Comparison of ENCODE assay signal across 8 mouse cellular contexts in genomic region chr11:73024236-73024904, GRCm38 (mm10). TPM values are rescaled to one million over a fixed set of nuclear protein-coding genes. Genes with fewer than 3 reads are reported as not detected.
DNase-seq lines count a peak whose midpoint lies in the region; ATAC-seq and TF ChIP-seq lines count a peak whose summit lies in the region.
"Had no signal": no experiment of that assay in that cellular context is flagged by ENCODE, and none has a peak within 500 bp of the region (broad histone marks: within the 10 kb centered on the region; RNA-seq: fewer than 3 reads in every experiment).

No protein-coding gene starts in this region.

- peak overlapping the region; percentile 17; the same call in 1 of the 2 replicates for H3K4me2 ChIP-seq in intestine, postnatal 0 days (replicated peaks; ENCODE audit: low read depth)
- H3K4me2 ChIP-seq in lung, embryonic 16.5 days (ENCODE audit: low read depth, low read length): peak overlapping the region; percentile 15; the same call in 1 of the 2 replicates
- no peak overlapping the region for H3K4me2 ChIP-seq in stomach, embryonic 16.5 days (ENCODE audit: low read depth, low read length)
- H3K4me2 ChIP-seq: embryonic facial prominence, embryonic 13.5 days had no signal

- TF ChIP-seq CTCF in intestine, postnatal 0 days (IDR thresholded peaks at IDR 0.05; ENCODE audit: low read depth): no peak

- peaks cover 18% of the 10 kb centered on the region for H3K4me1 ChIP-seq in intestine, postnatal 0 days (replicated peaks; ENCODE audit: control insufficient read depth, insufficient read depth, low read length)
- H3K4me1 ChIP-seq in lung, embryonic 16.5 days (replicated peaks; ENCODE audit: control insufficient read depth, insufficient read depth, low read length): peaks cover 26% of the 10 kb centered on the region
- peaks cover 30% of the 10 kb centered on the region for H3K4me1 ChIP-seq in stomach, embryonic 16.5 days (ENCODE audit: control insufficient read depth, insufficient read depth, low read length)

- peak; percentile 28 for DNase-seq in CD4-positive helper T cell, adult 2 months (ENCODE audit: low read depth, low spot score)
- peak; percentile 26 for DNase-seq in T-cell, adult 2 months (ENCODE audit: low spot score)
- no peak for DNase-seq in layer of hippocampus, postnatal 10 days (ENCODE audit: low spot score in 2 of 2)
- no peak for DNase-seq in cerebellum, adult 9-11 months

- no peak overlapping the region for H3K9ac ChIP-seq in intestine, postnatal 0 days (ENCODE audit: low read depth, low read length)
- H3K9ac ChIP-seq in lung, embryonic 16.5 days (ENCODE audit: low read length): peak overlapping the region; percentile 16; the same call in 1 of the 2 replicates
- peak overlapping the region; percentile 21; the same call in 1 of the 2 replicates for H3K9ac ChIP-seq in stomach, embryonic 16.5 days (ENCODE audit: low read length)
- H3K9ac ChIP-seq: embryonic facial prominence, embryonic 13.5 days had no signal

- peak overlapping the region; percentile 46 for H3K27ac ChIP-seq in intestine, postnatal 0 days (ENCODE audit: low read depth, low read length)
- peak overlapping the region; percentile 38; the same call in 1 of the 2 replicates for H3K27ac ChIP-seq in lung, embryonic 16.5 days (ENCODE audit: low read length)
- peak overlapping the region; percentile 56; the same call in 1 of the 2 replicates for H3K27ac ChIP-seq in stomach, embryonic 16.5 days (ENCODE audit: low read length)
- H3K27ac ChIP-seq: embryonic facial prominence, embryonic 13.5 days had no signal

- peaks cover 5% of the 10 kb centered on the region; the same call in 1 of the 2 replicates for H3K27me3 ChIP-seq in intestine, postnatal 0 days (replicated peaks; ENCODE audit: control insufficient read depth, insufficient read depth, low read length)
- peaks cover 17% of the 10 kb centered on the region for H3K27me3 ChIP-seq in lung, embryonic 16.5 days (ENCODE audit: control insufficient read depth, insufficient read depth, low read depth, low read length)
- peaks cover 5% of the 10 kb centered on the region; the same call in 1 of the 2 replicates for H3K27me3 ChIP-seq in stomach, embryonic 16.5 days (ENCODE audit: control insufficient read depth, insufficient read depth, low read length)

- ATAC-seq in intestine, postnatal 0 days: peak; percentile 42
- ATAC-seq in lung, embryonic 16.5 days (ENCODE audit: low read depth): peak; percentile 4; the same call in 1 of the 2 replicates
- ATAC-seq in stomach, embryonic 16.5 days (ENCODE audit: insufficient read depth, low FRiP score): peak; percentile 19

- no peaks in the 10 kb centered on the region for H3K9me3 ChIP-seq in intestine, postnatal 0 days (ENCODE audit: control insufficient read depth)
- H3K9me3 ChIP-seq in lung, embryonic 16.5 days (ENCODE audit: control insufficient read depth, low read length): no peaks in the 10 kb centered on the region
- H3K9me3 ChIP-seq in stomach, embryonic 16.5 days (replicated peaks; ENCODE audit: control insufficient read depth, low read length): no peaks in the 10 kb centered on the region
- H3K9me3 ChIP-seq: embryonic facial prominence, embryonic 13.5 days had no signal

- H3K36me3 ChIP-seq in intestine, postnatal 0 days (ENCODE audit: control insufficient read depth, insufficient read depth): no peaks in the 10 kb centered on the region; the same call in 1 of the 2 replicates
- no peaks in the 10 kb centered on the region for H3K36me3 ChIP-seq in lung, embryonic 16.5 days (ENCODE audit: control insufficient read depth, insufficient read depth, low read length)
- H3K36me3 ChIP-seq in stomach, embryonic 16.5 days (ENCODE audit: control insufficient read depth, insufficient read depth, low read length): no peaks in the 10 kb centered on the region

- 39% methylated on average over 7 of the region's 7 CpGs for WGBS in intestine, postnatal 0 days
- WGBS in lung, embryonic 16.5 days: 38% methylated on average over 7 of the region's 7 CpGs
- 53% methylated on average over 7 of the region's 7 CpGs for WGBS in stomach, embryonic 16.5 days

- no peak overlapping the region for H3K4me3 ChIP-seq in intestine, postnatal 0 days (ENCODE audit: low read depth, low read length)
- H3K4me3 ChIP-seq in lung, embryonic 16.5 days (ENCODE audit: low read length): no peak overlapping the region
- H3K4me3 ChIP-seq in stomach, embryonic 16.5 days (replicated peaks; ENCODE audit: low read length): no peak overlapping the region
- H3K4me3 ChIP-seq: embryonic facial prominence, embryonic 13.5 days had no signal

RNA-seq across cellular contexts. Expression of gene Camkk1, which starts 5.6 kb away (rescaled TPM):
- polyA plus RNA-seq in intestine, postnatal 0 days (2015; fragmentation: Nextera tagmentation; extraction: Ambion mirVana): 3.2 and 3.5 TPM in 2 replicates
- 7.3 and 7.5 TPM in 2 replicates for polyA plus RNA-seq in lung, embryonic 16.5 days (2015; fragmentation: Nextera tagmentation; extraction: Ambion mirVana)
- 13.9 and 15.5 TPM in 2 replicates for polyA plus RNA-seq in stomach, embryonic 16.5 days (2015; fragmentation: Nextera tagmentation; extraction: Ambion mirVana)
- 10 to 100 TPM; 51.5 to 55.1 TPM for total RNA-seq in layer of hippocampus, postnatal 10 days (2021)

RNA-seq across cellular contexts. Expression of gene Ncbp3, which starts 23.2 kb away (rescaled TPM):
- polyA plus RNA-seq in intestine, postnatal 0 days (2015; fragmentation: Nextera tagmentation; extraction: Ambion mirVana): 3.4 and 4.6 TPM in 2 replicates
- polyA plus RNA-seq in lung, embryonic 16.5 days (2015; fragmentation: Nextera tagmentation; extraction: Ambion mirVana): 11.2 and 11.7 TPM in 2 replicates
- polyA plus RNA-seq in stomach, embryonic 16.5 days (2015; fragmentation: Nextera tagmentation; extraction: Ambion mirVana): 10.8 and 11.1 TPM in 2 replicates
- 1 to 10 TPM; 9.5 to 10.0 TPM for total RNA-seq in layer of hippocampus, postnatal 10 days (2021)

RNA-seq across cellular contexts. Expression of gene P2rx1, which starts 25.5 kb away (rescaled TPM):
- polyA plus RNA-seq in intestine, postnatal 0 days (2015; fragmentation: Nextera tagmentation; extraction: Ambion mirVana): 3.4 and 4.1 TPM in 2 replicates
- 2.2 and 2.6 TPM in 2 replicates for polyA plus RNA-seq in lung, embryonic 16.5 days (2015; fragmentation: Nextera tagmentation; extraction: Ambion mirVana)
- 25.4 and 30.6 TPM in 2 replicates for polyA plus RNA-seq in stomach, embryonic 16.5 days (2015; fragmentation: Nextera tagmentation; extraction: Ambion mirVana)
- under 1 TPM; 0.78 to 0.96 TPM for total RNA-seq in layer of hippocampus, postnatal 10 days (2021)

Comparison
In these comparisons a context has a peak if more than half of its experiments do, and no peak if none do; other contexts are left out.
1. DNase-seq: peak in CD4-positive helper T cell, adult 2 months (single experiment) and T-cell, adult 2 months (single experiment); none in layer of hippocampus, postnatal 10 days (0 of 2) and cerebellum, adult 9-11 months (single experiment).
2. Peak in every context shown above with its lines, with median percentiles within 50 percentile points of each other: ATAC-seq and H3K27ac ChIP-seq.